22 mouse cellular contexts compared by ENCODE assay signal in genomic region chr5:35594768-35595167, GRCm38 (mm10). TPM values are rescaled to one million over a fixed set of nuclear protein-coding genes. Genes with fewer than 3 reads are reported as not detected.
DNase-seq lines count a peak whose midpoint lies in the region; ATAC-seq and TF ChIP-seq lines count a peak whose summit lies in the region.
"Had no signal": no experiment of that assay in that cellular context is flagged by ENCODE, and none has a peak within 500 bp of the region (broad histone marks: within the 10 kb centered on the region; RNA-seq: fewer than 3 reads in every experiment).

No protein-coding gene starts in this region.

- H3K9ac ChIP-seq in hindbrain, postnatal 0 days (replicated peaks; ENCODE audit: low read length) = no peak overlapping the region
- no peak overlapping the region for H3K9ac ChIP-seq in hindbrain, embryonic 16.5 days (ENCODE audit: low read depth, low read length)
- H3K9ac ChIP-seq: embryonic facial prominence, embryonic 12.5 days; forebrain, embryonic 13.5 days; forebrain, embryonic 15.5 days; forebrain, postnatal 0 days had no signal

- no peak overlapping the region for H3K27ac ChIP-seq in hindbrain, postnatal 0 days
- H3K27ac ChIP-seq in hindbrain, embryonic 16.5 days (ENCODE audit: low read depth, low read length) = no peak overlapping the region
- peak overlapping the region; percentile 83 for H3K27ac ChIP-seq in kidney, adult 2 months (ENCODE audit: insufficient read depth, low read depth, low read length)
- H3K27ac ChIP-seq: embryonic facial prominence, embryonic 10.5 days; embryonic facial prominence, embryonic 12.5 days; forebrain, embryonic 13.5 days; forebrain, embryonic 15.5 days had no signal

- DNase-seq in adrenal gland, adult 2 months = peak; percentile 29
- no peak for DNase-seq in adrenal gland, postnatal 4 days (ENCODE audit: low spot score in 2 of 2)
- DNase-seq in hindbrain, postnatal 0 days (ENCODE audit: low spot score) = no peak
- no peak for DNase-seq in kidney, adult 2 months
- no peak for DNase-seq in kidney, adult 11 months
- no peak for DNase-seq in G1E (ENCODE audit: low spot score)
- DNase-seq in layer of hippocampus, postnatal 25 days (ENCODE audit: extremely low spot score in 1 of 2, low spot score in 1 of 2) = no peak
- DNase-seq: adrenal gland, adult 8-10 months; adrenal gland, postnatal 25 days; cerebellum, adult 11-12 months; cerebellum, adult 2 months; cerebellum, adult 9-10 months; cerebellum, postnatal 10 days; cerebellum, postnatal 25 days; forebrain, postnatal 0 days had no signal

- 0 out of 2 replicates have a peak, but pooled peaks have one; percentile 31 for ATAC-seq in hindbrain, postnatal 0 days
- no peak for ATAC-seq in hindbrain, embryonic 16.5 days
- no peak for ATAC-seq in G1E (ENCODE audit: extremely low read depth, insufficient number of reproducible peaks, low FRiP score, poor library complexity, severe bottlenecking)
- ATAC-seq: activated CD4-positive, CD25-positive, alpha-beta regulatory T cell, adult 4 months; forebrain, embryonic 13.5 days; forebrain, embryonic 15.5 days; Patski had no signal

- no peaks in the 10 kb centered on the region for H3K9me3 ChIP-seq in hindbrain, postnatal 0 days (ENCODE audit: low read length)
- peaks cover 8% of the 10 kb centered on the region for H3K9me3 ChIP-seq in hindbrain, embryonic 16.5 days (ENCODE audit: control insufficient read depth, low read length)
- H3K9me3 ChIP-seq in G1E (replicated peaks) = peaks cover 10% of the 10 kb centered on the region
- H3K9me3 ChIP-seq: forebrain, embryonic 15.5 days had no signal

- no peaks in the 10 kb centered on the region for H3K4me1 ChIP-seq in hindbrain, postnatal 0 days (ENCODE audit: insufficient read depth, low read length)
- no peaks in the 10 kb centered on the region for H3K4me1 ChIP-seq in hindbrain, embryonic 16.5 days (ENCODE audit: control insufficient read depth, insufficient read depth, low read depth, low read length)
- peaks cover 19% of the 10 kb centered on the region; the same call in 1 of the 2 replicates for H3K4me1 ChIP-seq in kidney, adult 2 months (ENCODE audit: control insufficient read depth, insufficient read depth, low read length)
- H3K4me1 ChIP-seq in G1E (ENCODE audit: insufficient read depth, low read depth, low read length) = no peaks in the 10 kb centered on the region
- H3K4me1 ChIP-seq: embryonic facial prominence, embryonic 10.5 days; embryonic facial prominence, embryonic 12.5 days; forebrain, embryonic 13.5 days; forebrain, embryonic 15.5 days had no signal

- no peak for TF ChIP-seq POLR2A in kidney, adult 2 months (IDR thresholded peaks at IDR 0.05; ENCODE audit: low read depth, low read length)

- H3K27me3 ChIP-seq in hindbrain, postnatal 0 days (ENCODE audit: insufficient read depth, low read length) = no peaks in the 10 kb centered on the region
- no peaks in the 10 kb centered on the region for H3K27me3 ChIP-seq in hindbrain, embryonic 16.5 days (replicated peaks; ENCODE audit: control insufficient read depth, insufficient read depth, low read length)
- H3K27me3 ChIP-seq in kidney, adult 2 months (replicated peaks; ENCODE audit: control insufficient read depth, insufficient read depth, low read length) = no peaks in the 10 kb centered on the region
- no peaks in the 10 kb centered on the region for H3K27me3 ChIP-seq in G1E (ENCODE audit: insufficient read depth, low read length)
- H3K27me3 ChIP-seq: embryonic facial prominence, embryonic 12.5 days; forebrain, embryonic 13.5 days; forebrain, embryonic 15.5 days; Patski had no signal

- H3K4me3 ChIP-seq in hindbrain, postnatal 0 days (ENCODE audit: low read length) = no peak overlapping the region
- H3K4me3 ChIP-seq in hindbrain, embryonic 16.5 days (ENCODE audit: low read length) = no peak overlapping the region
- no peak overlapping the region for H3K4me3 ChIP-seq in kidney, adult 2 months (ENCODE audit: insufficient read depth, low read depth, low read length)
- H3K4me3 ChIP-seq in G1E (ENCODE audit: low read depth, low read length) = no peak overlapping the region
- H3K4me3 ChIP-seq: embryonic facial prominence, embryonic 10.5 days; embryonic facial prominence, embryonic 12.5 days; forebrain, embryonic 13.5 days; forebrain, embryonic 15.5 days had no signal

- peaks cover 31% of the 10 kb centered on the region for H3K36me3 ChIP-seq in hindbrain, postnatal 0 days (ENCODE audit: insufficient read depth, low read length)
- peaks cover 42% of the 10 kb centered on the region for H3K36me3 ChIP-seq in hindbrain, embryonic 16.5 days (ENCODE audit: control insufficient read depth, insufficient read depth, low read length)
- peaks cover 10% of the 10 kb centered on the region; the same call in 1 of the 2 replicates for H3K36me3 ChIP-seq in kidney, adult 2 months (ENCODE audit: control insufficient read depth, insufficient read depth, low read length)
- H3K36me3 ChIP-seq in G1E (replicated peaks) = peaks cover 92% of the 10 kb centered on the region

- 95% methylated on average over 4 of the region's 4 CpGs for WGBS in hindbrain, postnatal 0 days
- 95% methylated on average over 4 of the region's 4 CpGs for WGBS in hindbrain, embryonic 16.5 days
- WGBS in kidney, adult 2 months = 62% methylated on average over 4 of the region's 4 CpGs

- TF ChIP-seq CTCF in hindbrain, postnatal 0 days (IDR thresholded peaks at IDR 0.05; ENCODE audit: low read depth) = no peak
- no peak for TF ChIP-seq CTCF in kidney, adult 2 months (conservative IDR thresholded peaks at IDR 0.05; ENCODE audit: insufficient read depth, insufficient read length, low read depth, low read length)
- TF ChIP-seq CTCF in G1E (IDR thresholded peaks at IDR 0.05; ENCODE audit: low read depth, low read length) = 0 out of 2 replicates have a peak, but pooled peaks have one; percentile 3

- H3K4me2 ChIP-seq in hindbrain, postnatal 0 days (ENCODE audit: low read depth, low read length) = no peak overlapping the region
- no peak overlapping the region for H3K4me2 ChIP-seq in hindbrain, embryonic 16.5 days (ENCODE audit: low read length)
- H3K4me2 ChIP-seq: embryonic facial prominence, embryonic 12.5 days; forebrain, embryonic 13.5 days; forebrain, embryonic 15.5 days had no signal

RNA-seq across cellular contexts. Expression of gene Acox3, which starts 11.9 kb away (rescaled TPM):
- total RNA-seq in adrenal gland, adult 2 months (2021) = 10 to 100 TPM; 56.9 to 62.1 TPM
- 58.2 and 60.7 TPM in 2 replicates for polyA plus RNA-seq in adrenal gland, adult 2 months (2012; rRNA removed)
- total RNA-seq in adrenal gland, postnatal 4 days (2021) = 10 to 100 TPM; 44.0 to 46.6 TPM
- total RNA-seq in hindbrain, postnatal 0 days (2014; rRNA removed) = 23.5 and 24.2 TPM in 2 replicates
- 11.4 and 12.7 TPM in 2 replicates for polyA plus RNA-seq in hindbrain, postnatal 0 days (2015; fragmentation: Nextera tagmentation; extraction: Ambion mirVana)
- polyA plus RNA-seq in hindbrain, embryonic 16.5 days (2015; fragmentation: Nextera tagmentation; extraction: Ambion mirVana) = 12.0 and 13.2 TPM in 2 replicates
- 77.9 and 83.6 TPM in 2 replicates for polyA plus RNA-seq in kidney, adult 2 months (2012; rRNA removed)
- total RNA-seq in G1E (2014; fragmentation: Nextera tagmentation) (36.1 and 41.2 TPM in 2 replicates), G1E (2017) (49.0 and 51.8 TPM in 2 replicates)
- polyA plus RNA-seq in G1E (2012) = 6.0 and 8.5 TPM in 2 replicates
- total RNA-seq in layer of hippocampus, postnatal 25 days (2021) = 10 to 100 TPM; 25.2 to 32.2 TPM

RNA-seq across cellular contexts. Expression of gene Trmt44, which starts 19.9 kb away (rescaled TPM):
- total RNA-seq in adrenal gland, adult 2 months (2021) = 1 to 10 TPM; 4.0 to 6.8 TPM
- polyA plus RNA-seq in adrenal gland, adult 2 months (2012; rRNA removed) = 4.1 and 5.4 TPM in 2 replicates
- total RNA-seq in adrenal gland, postnatal 4 days (2021) = 10 to 100 TPM; 11.2 to 12.1 TPM
- total RNA-seq in hindbrain, postnatal 0 days (2014; rRNA removed) = 10.9 and 12.3 TPM in 2 replicates
- 3.3 and 3.6 TPM in 2 replicates for polyA plus RNA-seq in hindbrain, postnatal 0 days (2015; fragmentation: Nextera tagmentation; extraction: Ambion mirVana)
- polyA plus RNA-seq in hindbrain, embryonic 16.5 days (2015; fragmentation: Nextera tagmentation; extraction: Ambion mirVana) = 6.2 and 6.4 TPM in 2 replicates
- polyA plus RNA-seq in kidney, adult 2 months (2012; rRNA removed) = 4.4 and 4.5 TPM in 2 replicates
- 14.7 and 16.4 TPM in 2 replicates for total RNA-seq in G1E (2014; fragmentation: Nextera tagmentation)
- 15.0 and 18.0 TPM in 2 replicates for total RNA-seq in G1E (2017)
- polyA plus RNA-seq in G1E (2012) = 4.2 and 5.9 TPM in 2 replicates
- total RNA-seq in layer of hippocampus, postnatal 25 days (2021) = 1 to 10 TPM; 6.1 to 7.1 TPM
